Mouse (Mus musculus): Measurements from ENCODE around the gene Cln5. TPM values are rescaled to one million over a fixed set of nuclear protein-coding genes. Genes with fewer than 3 reads are reported as not detected.
A peak's percentile ranks its signal among the peaks of the same experiment; 100 is the strongest.

Cln5 gene
- total and polyA plus RNA-seq, 2 experiments from 2014 or later = 14.7 to 21.8 TPM

GRCm38 (mm10) chr14:103088624-103089023 is 18.6 kb downstream of the Cln5 start:
- H3K4me1 ChIP-seq (ENCODE audit: control insufficient read depth, insufficient read depth) = no peaks in the 10 kb centered on the region
- H3K9me3 ChIP-seq (replicated peaks; ENCODE audit: control insufficient read depth, low read length) = no peaks in the 10 kb centered on the region
- peak; percentile 27 for ATAC-seq (ENCODE audit: insufficient read depth, low read depth)
- peak; percentile 19 for DNase-seq (ENCODE audit: low spot score)
- no peaks in the 10 kb centered on the region for H3K27me3 ChIP-seq (ENCODE audit: control insufficient read depth, insufficient read depth, low read length)
- no peak overlapping the region for H3K4me2 ChIP-seq (ENCODE audit: low read depth, low read length)
- peaks cover 56% of the 10 kb centered on the region for H3K36me3 ChIP-seq (replicated peaks; ENCODE audit: control insufficient read depth, insufficient read depth, low read length)
- H3K4me3 ChIP-seq (ENCODE audit: low read depth, low read length) = no peak overlapping the region
- no peak overlapping the region for H3K9ac ChIP-seq (replicated peaks; ENCODE audit: low read depth, low read length)
- WGBS = 71% methylated on average over 6 of the region's 6 CpGs
- no peak for TF ChIP-seq EP300 (IDR thresholded peaks at IDR 0.05; ENCODE audit: low read depth)
- TF ChIP-seq CTCF (IDR thresholded peaks at IDR 0.05; ENCODE audit: low read depth) = peak; percentile 71
- no peak overlapping the region for H3K27ac ChIP-seq (ENCODE audit: low read depth)

GRCm38 (mm10) chr14:103093236-103093635 is 23.2 kb downstream of the Cln5 start:
- DNase-seq (ENCODE audit: low spot score) (no peak), ATAC-seq (ENCODE audit: insufficient read depth, low read depth) (no peak)
- Histone ChIP-seq H3K9me3 (replicated peaks; ENCODE audit: control insufficient read depth, low read length) (no peaks in the 10 kb centered on the region), H3K4me2 (ENCODE audit: low read depth, low read length) (no peak overlapping the region), H3K9ac (replicated peaks; ENCODE audit: low read depth, low read length) (no peak overlapping the region), H3K36me3 (replicated peaks; ENCODE audit: control insufficient read depth, insufficient read depth, low read length) (peaks cover 36% of the 10 kb centered on the region), H3K27me3 (ENCODE audit: control insufficient read depth, insufficient read depth, low read length) (no peaks in the 10 kb centered on the region), H3K4me1 (ENCODE audit: control insufficient read depth, insufficient read depth) (peaks cover 8% of the 10 kb centered on the region; the same call in 1 of the 2 replicates), H3K4me3 (ENCODE audit: low read depth, low read length) (no peak overlapping the region), H3K27ac (ENCODE audit: low read depth) (no peak overlapping the region)
- no peak for TF ChIP-seq EP300 (IDR thresholded peaks at IDR 0.05; ENCODE audit: low read depth)
- TF ChIP-seq CTCF (IDR thresholded peaks at IDR 0.05; ENCODE audit: low read depth) = no peak
- WGBS = 89% methylated on average over 3 of the region's 3 CpGs

- DNase-seq (ENCODE audit: low spot score) (no peak), ATAC-seq (ENCODE audit: insufficient read depth, low read depth) (no peak)
- Histone ChIP-seq H3K36me3 (replicated peaks; ENCODE audit: control insufficient read depth, insufficient read depth, low read length) (peaks cover 36% of the 10 kb centered on the region), H3K4me1 (ENCODE audit: control insufficient read depth, insufficient read depth) (peaks cover 8% of the 10 kb centered on the region; the same call in 1 of the 2 replicates), H3K9me3 (replicated peaks; ENCODE audit: control insufficient read depth, low read length) (no peaks in the 10 kb centered on the region), H3K27me3 (ENCODE audit: control insufficient read depth, insufficient read depth, low read length) (no peaks in the 10 kb centered on the region), H3K4me3 (ENCODE audit: low read depth, low read length) (no peak overlapping the region), H3K4me2 (ENCODE audit: low read depth, low read length) (no peak overlapping the region), H3K9ac (replicated peaks; ENCODE audit: low read depth, low read length) (no peak overlapping the region), H3K27ac (ENCODE audit: low read depth) (no peak overlapping the region)
- TF ChIP-seq CTCF (IDR thresholded peaks at IDR 0.05; ENCODE audit: low read depth) (no peak), EP300 (IDR thresholded peaks at IDR 0.05; ENCODE audit: low read depth) (no peak)
- 47% methylated on average over 4 of the region's 4 CpGs for WGBS
These were observed 23.7 kb downstream of the Cln5 start for GRCm38 (mm10) chr14:103093670-103094069.

- Histone ChIP-seq H3K27ac (ENCODE audit: low read depth) (no peak overlapping the region), H3K4me3 (ENCODE audit: low read depth, low read length) (no peak overlapping the region), H3K4me2 (ENCODE audit: low read depth, low read length) (no peak overlapping the region), H3K27me3 (ENCODE audit: control insufficient read depth, insufficient read depth, low read length) (no peaks in the 10 kb centered on the region), H3K36me3 (replicated peaks; ENCODE audit: control insufficient read depth, insufficient read depth, low read length) (peaks cover 26% of the 10 kb centered on the region), H3K9me3 (replicated peaks; ENCODE audit: control insufficient read depth, low read length) (no peaks in the 10 kb centered on the region), H3K4me1 (ENCODE audit: control insufficient read depth, insufficient read depth) (peaks cover 10% of the 10 kb centered on the region), H3K9ac (replicated peaks; ENCODE audit: low read depth, low read length) (no peak overlapping the region)
- 89% methylated on average over 8 of the region's 8 CpGs for WGBS
- TF ChIP-seq CTCF (IDR thresholded peaks at IDR 0.05; ENCODE audit: low read depth) (no peak), EP300 (IDR thresholded peaks at IDR 0.05; ENCODE audit: low read depth) (no peak)
- DNase-seq (ENCODE audit: low spot score) (no peak), ATAC-seq (ENCODE audit: insufficient read depth, low read depth) (no peak)
These were observed 25.0 kb downstream of the Cln5 start for GRCm38 (mm10) chr14:103095036-103095435.

- Histone ChIP-seq H3K27me3 (ENCODE audit: control insufficient read depth, insufficient read depth, low read length) (no peaks in the 10 kb centered on the region), H3K4me1 (ENCODE audit: control insufficient read depth, insufficient read depth) (peaks cover 10% of the 10 kb centered on the region), H3K36me3 (replicated peaks; ENCODE audit: control insufficient read depth, insufficient read depth, low read length) (peaks cover 26% of the 10 kb centered on the region), H3K9ac (replicated peaks; ENCODE audit: low read depth, low read length) (no peak overlapping the region), H3K4me2 (ENCODE audit: low read depth, low read length) (no peak overlapping the region), H3K9me3 (replicated peaks; ENCODE audit: control insufficient read depth, low read length) (no peaks in the 10 kb centered on the region), H3K27ac (ENCODE audit: low read depth) (no peak overlapping the region), H3K4me3 (ENCODE audit: low read depth, low read length) (no peak overlapping the region)
- DNase-seq (ENCODE audit: low spot score) (no peak), ATAC-seq (ENCODE audit: insufficient read depth, low read depth) (no peak)
- TF ChIP-seq CTCF (IDR thresholded peaks at IDR 0.05; ENCODE audit: low read depth) = no peak
- TF ChIP-seq EP300 (IDR thresholded peaks at IDR 0.05; ENCODE audit: low read depth) = no peak
- 90% methylated on average over 8 of the region's 8 CpGs for WGBS
These were observed 25.8 kb downstream of the Cln5 start for GRCm38 (mm10) chr14:103095826-103096225.

GRCm38 (mm10) chr14:103096621-103097020 is 26.6 kb downstream of the Cln5 start:
- Histone ChIP-seq H3K27me3 (ENCODE audit: control insufficient read depth, insufficient read depth, low read length) (no peaks in the 10 kb centered on the region), H3K36me3 (replicated peaks; ENCODE audit: control insufficient read depth, insufficient read depth, low read length) (peaks cover 19% of the 10 kb centered on the region), H3K9ac (replicated peaks; ENCODE audit: low read depth, low read length) (no peak overlapping the region), H3K27ac (ENCODE audit: low read depth) (no peak overlapping the region), H3K4me1 (ENCODE audit: control insufficient read depth, insufficient read depth) (peaks cover 10% of the 10 kb centered on the region), H3K4me2 (ENCODE audit: low read depth, low read length) (no peak overlapping the region), H3K9me3 (replicated peaks; ENCODE audit: control insufficient read depth, low read length) (no peaks in the 10 kb centered on the region), H3K4me3 (ENCODE audit: low read depth, low read length) (no peak overlapping the region)
- ATAC-seq (ENCODE audit: insufficient read depth, low read depth) = no peak
- WGBS = 68% methylated on average over 6 of the region's 6 CpGs
- DNase-seq (ENCODE audit: low spot score) = no peak
- TF ChIP-seq CTCF (IDR thresholded peaks at IDR 0.05; ENCODE audit: low read depth) (no peak), EP300 (IDR thresholded peaks at IDR 0.05; ENCODE audit: low read depth) (no peak)

Data from heart, postnatal 0 days (tissue).